Mouse (Mus musculus): ENCODE results near the gene Cebpg.

Gene Cebpg

DNA sequence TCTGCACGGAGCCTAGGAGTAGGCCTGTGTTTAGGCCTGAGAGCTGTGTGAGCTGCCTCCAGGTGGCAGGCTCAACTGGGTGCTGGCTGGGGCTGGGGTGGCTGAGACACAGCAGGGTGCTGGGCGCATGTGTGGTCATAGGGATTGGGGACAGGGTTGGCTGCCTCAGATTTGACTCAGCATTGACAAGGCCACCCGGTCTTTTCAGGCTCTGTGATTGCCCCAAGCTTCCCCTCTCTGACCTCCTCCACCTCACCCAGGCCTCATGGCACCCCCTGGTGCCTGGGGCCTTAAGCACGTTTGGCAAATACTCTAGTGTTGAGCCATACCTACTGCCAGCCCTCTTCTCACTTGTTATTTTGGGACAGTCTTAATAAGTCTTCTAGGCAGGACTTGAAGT, 33.1 kb downstream of the Cebpg start:
- DNase-seq = no peak

DNA sequence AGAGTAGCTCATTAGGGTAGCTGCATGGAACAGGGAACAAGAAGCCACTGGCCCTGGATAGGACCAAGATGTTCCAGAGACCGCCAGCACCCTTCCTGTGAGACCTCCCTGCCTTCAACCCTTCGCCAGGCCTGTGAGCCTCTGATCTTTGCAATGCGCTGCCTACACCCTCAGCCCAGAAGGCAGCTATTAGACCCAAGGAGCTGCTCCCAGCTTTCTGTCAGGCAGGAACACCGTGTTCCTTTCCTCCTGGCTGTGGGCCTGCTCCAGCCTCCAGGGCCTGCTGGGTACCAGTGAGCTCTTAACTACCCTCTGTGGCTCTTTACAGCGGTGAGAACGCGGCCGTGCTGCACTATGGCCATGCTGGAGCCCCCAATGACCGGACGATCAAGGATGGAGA, 35.0 kb downstream of the Cebpg start:
- no peak for DNase-seq

DNA sequence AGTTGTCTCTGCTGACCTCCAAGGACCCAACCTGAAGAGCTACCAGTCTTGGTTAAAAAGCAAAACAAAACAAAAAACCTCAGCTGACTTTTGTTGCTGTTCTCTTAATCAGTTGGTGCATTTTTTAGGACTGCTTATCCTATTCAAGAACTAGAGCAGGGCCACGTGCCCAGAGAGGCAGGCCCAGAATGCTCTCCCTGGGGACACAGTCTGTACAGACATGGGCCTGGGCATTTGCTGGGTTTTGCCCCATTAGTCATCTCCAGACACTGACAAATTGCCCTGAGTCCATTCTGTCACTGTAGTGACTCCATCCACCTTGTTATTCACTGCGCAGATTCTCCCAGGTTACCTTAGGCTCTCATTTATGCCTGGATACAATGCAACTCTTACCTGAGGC, 41.1 kb downstream of the Cebpg start:
- no peak for DNase-seq

- no peak for DNase-seq
Observed at GRCm38 (mm10) chr7:35013228-35013627, 43.1 kb downstream of the Cebpg start.

GRCm38 (mm10) chr7:35006661-35007060, 49.7 kb downstream of the Cebpg start:
- DNase-seq = no peak

GRCm38 (mm10) chr7:35003171-35003737, 53.1 kb downstream of the Cebpg start:
- no peak for DNase-seq

- DNase-seq = no peak
Observed at GRCm38 (mm10) chr7:35000839-35001238, 55.5 kb downstream of the Cebpg start.
